Mouse (Mus musculus) kidney, adult 2 months (tissue): Measurements from ENCODE around the gene Cdc42ep4. TPM values are rescaled to one million over a fixed set of nuclear protein-coding genes. Genes with fewer than 3 reads are reported as not detected.

ENCODE experiments used
- DNase-seq: peaks from one replicate; pipeline ENCODE4 v3.0.0; 2021
- H3K27ac ChIP-seq: fragments of 200-500 bp; 2 replicates; pipeline ENCODE4 v1.5.1; 2012; ENCODE audit warnings: low read depth, low read length, control low read depth, inconsistent platforms; ENCODE audit not compliant: insufficient read depth
- H3K27me3 ChIP-seq: fragments of 200-500 bp; replicated peaks from 2 replicates; pipeline ENCODE4 v1.6.1; 2012; ENCODE audit warnings: mild to moderate bottlenecking, moderate library complexity, low read length, inconsistent platforms; ENCODE audit not compliant: control insufficient read depth, insufficient read depth
- H3K36me3 ChIP-seq: fragments of 200-500 bp; 2 replicates; pipeline ENCODE4 v1.6.1; 2012; ENCODE audit warnings: mild to moderate bottlenecking, moderate library complexity, low read length, inconsistent platforms; ENCODE audit not compliant: control insufficient read depth, insufficient read depth
- H3K4me1 ChIP-seq: fragments of 200-500 bp; 2 replicates; pipeline ENCODE4 v1.6.1; 2011; ENCODE audit warnings: low read length; ENCODE audit not compliant: control insufficient read depth, insufficient read depth
- H3K4me3 ChIP-seq: fragments of 200-500 bp; 2 replicates; pipeline ENCODE4 v1.5.1; 2011; ENCODE audit warnings: mild to moderate bottlenecking, low read depth, low read length, control low read depth; ENCODE audit not compliant: insufficient read depth
- CTCF ChIP-seq: fragments of 200-500 bp; conservative IDR thresholded peaks from 2 replicates; pipeline ENCODE4 v1.5.1; 2011; ENCODE audit warnings: low read depth, mild to moderate bottlenecking, control low read depth, low read length, moderate library complexity, mixed read lengths; ENCODE audit not compliant: insufficient read depth, insufficient read length
- POLR2A ChIP-seq: fragments of 200-500 bp; IDR thresholded peaks from one replicate; pipeline ENCODE4 v1.6.1; 2011; ENCODE audit warnings: low read depth, low read length, control low read depth
- WGBS: fragments of 180-500 bp; shearing (Covaris S2); methylation state at CpG from one replicate; pipeline ENCODE4 v1.1.7; 2018; 5-methylcytosine and 5-hydroxymethylcytosine counted together
- polyA plus RNA-seq: library from polyadenylated mRNA; depleted of rRNA; stranded (reverse); fragments of >200 nt; gene quantifications from 2 replicates; pipeline ENCODE4 v1.2.3, GENCODE M21; 2012

Cdc42ep4 gene
- polyA plus RNA-seq, 1 experiment = 18.0 TPM

- 91% methylated on average over 12 of the region's 12 CpGs for WGBS
- H3K4me1 ChIP-seq = 0 out of 2 replicates have a peak, but pooled peaks cover 3% of the 10 kb centered on the region
- no peaks in the 10 kb centered on the region for H3K27me3 ChIP-seq
- H3K36me3 ChIP-seq = no peaks in the 10 kb centered on the region
- no peak overlapping the region for H3K4me3 ChIP-seq
- no peak overlapping the region for H3K27ac ChIP-seq
- no peak for DNase-seq
- TF ChIP-seq CTCF (no peak), POLR2A (no peak)
Observed at GRCm38 (mm10) chr11:113756578-113756977, 4.9 kb upstream of the Cdc42ep4 start.

DNA sequence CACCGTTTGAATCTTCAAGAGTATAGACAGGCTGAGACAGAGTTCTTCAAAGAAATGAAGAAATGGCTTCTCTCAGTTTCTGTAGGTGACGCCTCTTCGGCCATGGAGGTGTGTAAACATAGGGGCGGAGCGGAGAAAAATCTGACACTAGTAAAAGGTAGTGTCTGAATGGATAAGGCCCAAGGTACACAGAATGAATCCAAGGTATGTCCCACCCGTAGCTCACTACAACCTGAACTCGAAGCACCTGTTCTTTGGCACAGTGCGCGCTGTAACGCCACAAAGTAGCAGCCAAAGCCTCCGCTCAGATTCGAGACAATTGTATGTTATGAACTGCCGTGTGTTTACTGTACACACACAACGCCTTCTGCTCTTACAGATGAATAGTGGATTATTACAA, 4.2 kb upstream of the Cdc42ep4 start:
- Histone ChIP-seq H3K36me3 (no peaks in the 10 kb centered on the region), H3K4me1 (0 out of 2 replicates have a peak, but pooled peaks cover 3% of the 10 kb centered on the region), H3K4me3 (no peak overlapping the region), H3K27me3 (no peaks in the 10 kb centered on the region), H3K27ac (no peak overlapping the region)
- WGBS = 93% methylated on average over 14 of the region's 14 CpGs
- TF ChIP-seq CTCF (no peak), POLR2A (no peak)
- no peak for DNase-seq

- 84% methylated on average over 9 of the region's 9 CpGs for WGBS
- no peak for TF ChIP-seq CTCF
- no peak for TF ChIP-seq POLR2A
- DNase-seq = no peak
Observed at GRCm38 (mm10) chr11:113754845-113755244, 3.2 kb upstream of the Cdc42ep4 start.

DNA sequence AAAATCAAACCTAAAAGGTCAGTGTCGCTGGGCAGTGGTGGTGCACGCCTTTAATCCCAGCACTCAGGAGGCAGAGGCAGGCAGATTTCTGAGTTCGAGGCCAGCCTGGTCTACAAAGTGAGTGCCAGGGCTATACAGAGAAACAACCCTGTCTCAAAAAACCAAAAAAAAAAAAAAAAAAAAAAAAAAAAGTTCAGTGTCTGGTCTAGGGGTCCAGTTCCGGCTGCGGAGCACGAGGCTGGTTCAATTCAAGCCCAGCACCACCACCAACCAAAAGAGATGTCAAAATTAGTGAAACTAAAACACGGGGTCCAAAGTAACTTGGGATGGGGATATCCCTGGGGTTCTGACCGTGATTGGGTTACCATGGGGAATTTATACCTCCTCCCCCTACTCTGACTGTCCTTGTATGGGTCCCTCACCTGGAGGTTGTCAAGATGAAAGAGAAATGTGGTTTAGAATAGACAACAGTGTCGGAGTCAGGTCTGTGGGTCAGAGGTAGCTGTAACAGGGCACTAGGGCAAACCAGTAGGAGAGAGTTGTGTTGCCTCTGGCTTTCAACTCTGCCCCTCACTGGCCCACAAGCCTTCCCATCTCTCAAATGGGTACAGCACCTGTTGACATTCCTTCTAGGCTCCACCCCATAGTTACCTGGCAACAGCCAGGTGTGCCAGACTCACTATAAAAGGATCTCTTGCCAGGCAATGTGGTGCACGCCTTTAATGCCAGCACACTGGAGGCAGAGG, 1.2 kb upstream of the Cdc42ep4 start:
- Histone ChIP-seq H3K4me1 (peaks cover 6% of the 10 kb centered on the region; the same call in 1 of the 2 replicates), H3K36me3 (no peaks in the 10 kb centered on the region), H3K27me3 (no peaks in the 10 kb centered on the region), H3K4me3 (no peak overlapping the region), H3K27ac (no peak overlapping the region)
- no peak for DNase-seq
- WGBS = 95% methylated on average over 10 of the region's 10 CpGs
- TF ChIP-seq CTCF = no peak

More at GRCm38 (mm10) chr11:113754845-113755244, 3.2 kb upstream of the Cdc42ep4 start:
- Histone ChIP-seq H3K4me3 (no peak overlapping the region), H3K36me3 (no peaks in the 10 kb centered on the region), H3K27ac (no peak overlapping the region), H3K4me1 (0 out of 2 replicates have a peak, but pooled peaks cover 3% of the 10 kb centered on the region), H3K27me3 (no peaks in the 10 kb centered on the region)

DNA sequence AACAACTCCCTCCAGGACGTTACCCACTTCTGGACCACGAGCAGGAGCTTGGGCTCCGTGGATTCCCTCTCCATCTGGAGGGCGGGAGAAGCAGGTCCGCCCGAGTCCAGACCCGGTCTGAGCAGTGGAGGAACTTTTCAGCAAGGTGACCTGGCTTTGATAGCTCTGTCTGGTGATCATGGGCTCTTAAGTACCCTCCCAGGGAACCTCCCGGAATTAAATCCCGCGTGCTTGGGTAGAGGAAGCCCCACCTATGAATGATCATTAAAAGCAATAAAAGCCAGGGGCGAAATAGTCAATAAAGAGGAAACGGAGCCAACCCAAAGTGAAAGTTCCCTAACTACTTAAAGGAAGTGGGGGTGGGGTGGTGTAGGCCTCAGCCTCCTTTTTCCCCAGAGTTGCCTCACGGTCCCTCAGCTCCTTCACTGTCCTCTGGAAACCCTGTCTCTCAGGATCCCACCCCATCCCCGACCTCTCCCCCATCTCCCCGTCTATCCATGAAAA, 529 bp upstream of the Cdc42ep4 start:
- peak overlapping the region; percentile 55 for H3K4me3 ChIP-seq
- TF ChIP-seq POLR2A (no peak), CTCF (no peak)
- no peak for DNase-seq
- peak overlapping the region; percentile 46; the same call in 1 of the 2 replicates for H3K27ac ChIP-seq
- H3K36me3 ChIP-seq = no peaks in the 10 kb centered on the region
- 24% methylated on average over 15 of the region's 15 CpGs for WGBS
- H3K4me1 ChIP-seq = peaks cover 9% of the 10 kb centered on the region; the same call in 1 of the 2 replicates
- H3K27me3 ChIP-seq = no peaks in the 10 kb centered on the region

- Histone ChIP-seq H3K36me3 (no peaks in the 10 kb centered on the region), H3K27me3 (no peaks in the 10 kb centered on the region), H3K4me1 (peaks cover 9% of the 10 kb centered on the region; the same call in 1 of the 2 replicates), H3K4me3 (peak overlapping the region; percentile 68), H3K27ac (peak overlapping the region; percentile 79)
- DNase-seq = peak; percentile 84
- 1% methylated on average over 67 of the region's 67 CpGs for WGBS
- TF ChIP-seq CTCF (peak; percentile 39), POLR2A (no peak)
Observed at GRCm38 (mm10) chr11:113750571-113751483, 854 bp downstream of the Cdc42ep4 start.
